Mouse (Mus musculus): ENCODE data around the gene Crlf2.
A peak's percentile ranks its signal among the peaks of the same experiment; 100 is the strongest.

Crlf2 gene

GRCm38 (mm10) chr5:109548712-109549111 is 10.1 kb downstream of the Crlf2 start:
- DNase-seq (ENCODE audit: inconsistent ontology term), result peak; percentile 86

GRCm38 (mm10) chr5:109547112-109547511 is 11.7 kb downstream of the Crlf2 start:
- DNase-seq (ENCODE audit: inconsistent ontology term), result no peak

- no peak for DNase-seq (ENCODE audit: inconsistent ontology term)
These were observed 49.1 kb downstream of the Crlf2 start for GRCm38 (mm10) chr5:109509679-109510078.

- peak; percentile 22 for DNase-seq (ENCODE audit: inconsistent ontology term)
These were observed 52.1 kb downstream of the Crlf2 start for GRCm38 (mm10) chr5:109506729-109507128.
